Mouse (Mus musculus) midbrain, embryonic 12.5 days (tissue): ENCODE results near the gene Gm8281. TPM values are rescaled to one million over a fixed set of nuclear protein-coding genes. Genes with fewer than 3 reads are reported as not detected.
A peak's percentile ranks its signal among the peaks of the same experiment; 100 is the strongest.
"Not testable (repeated sequence)": the region's sequence is repeated elsewhere in the genome, so short reads cannot be mapped to it uniquely, and the experiment has no call there.

ENCODE experiments used
- ATAC-seq: fragments of 200-750 bp; cut with Nextera tagmentation; 2 replicates; pipeline ENCODE4 v1.8.0; 2017; ENCODE audit warnings: low read depth, moderate TSS enrichment, moderate library complexity; ENCODE audit not compliant: low FRiP score
- H3K27ac ChIP-seq: fragments of 300-500 bp; sonication (generic); replicated peaks from 2 replicates; pipeline ENCODE4 v1.5.1; 2016; ENCODE audit warnings: mild to moderate bottlenecking
- H3K27me3 ChIP-seq: fragments of 300-500 bp; sonication (generic); 2 replicates; pipeline ENCODE4 v1.6.1; 2016; ENCODE audit warnings: mild to moderate bottlenecking
- H3K36me3 ChIP-seq: fragments of 300-500 bp; sonication (generic); 2 replicates; pipeline ENCODE4 v1.6.1; 2016
- H3K4me1 ChIP-seq: fragments of 300-500 bp; sonication (generic); 2 replicates; pipeline ENCODE4 v1.6.1; 2016
- H3K4me2 ChIP-seq: fragments of 300-500 bp; sonication (generic); replicated peaks from 2 replicates; pipeline ENCODE4 v1.6.1; 2016; ENCODE audit warnings: mild to moderate bottlenecking, moderate library complexity
- H3K4me3 ChIP-seq: fragments of 300-500 bp; sonication (generic); 2 replicates; pipeline ENCODE4 v1.5.1; 2016; ENCODE audit warnings: mild to moderate bottlenecking
- H3K9ac ChIP-seq: fragments of 300-500 bp; sonication (generic); replicated peaks from 2 replicates; pipeline ENCODE4 v1.6.1; 2016; ENCODE audit warnings: mild to moderate bottlenecking, moderate library complexity
- H3K9me3 ChIP-seq: fragments of 300-500 bp; sonication (generic); 2 replicates; pipeline ENCODE4 v1.6.1; 2016; ENCODE audit warnings: mild to moderate bottlenecking
- WGBS: fragments of 180-500 bp; shearing (Covaris S2); methylation state at CpG from one replicate; pipeline ENCODE4 v1.1.7; 2016; 5-methylcytosine and 5-hydroxymethylcytosine counted together
- polyA plus RNA-seq: library from polyadenylated mRNA; unstranded; fragments of >200 nt; fragmentation: Nextera tagmentation; extraction: Ambion mirVana; gene quantifications from 2 replicates; pipeline ENCODE4 v1.2.1, GENCODE M21; 2016

Gene Gm8281
- polyA plus RNA-seq, result 3.0 and 3.5 TPM in 2 replicates

DNA sequence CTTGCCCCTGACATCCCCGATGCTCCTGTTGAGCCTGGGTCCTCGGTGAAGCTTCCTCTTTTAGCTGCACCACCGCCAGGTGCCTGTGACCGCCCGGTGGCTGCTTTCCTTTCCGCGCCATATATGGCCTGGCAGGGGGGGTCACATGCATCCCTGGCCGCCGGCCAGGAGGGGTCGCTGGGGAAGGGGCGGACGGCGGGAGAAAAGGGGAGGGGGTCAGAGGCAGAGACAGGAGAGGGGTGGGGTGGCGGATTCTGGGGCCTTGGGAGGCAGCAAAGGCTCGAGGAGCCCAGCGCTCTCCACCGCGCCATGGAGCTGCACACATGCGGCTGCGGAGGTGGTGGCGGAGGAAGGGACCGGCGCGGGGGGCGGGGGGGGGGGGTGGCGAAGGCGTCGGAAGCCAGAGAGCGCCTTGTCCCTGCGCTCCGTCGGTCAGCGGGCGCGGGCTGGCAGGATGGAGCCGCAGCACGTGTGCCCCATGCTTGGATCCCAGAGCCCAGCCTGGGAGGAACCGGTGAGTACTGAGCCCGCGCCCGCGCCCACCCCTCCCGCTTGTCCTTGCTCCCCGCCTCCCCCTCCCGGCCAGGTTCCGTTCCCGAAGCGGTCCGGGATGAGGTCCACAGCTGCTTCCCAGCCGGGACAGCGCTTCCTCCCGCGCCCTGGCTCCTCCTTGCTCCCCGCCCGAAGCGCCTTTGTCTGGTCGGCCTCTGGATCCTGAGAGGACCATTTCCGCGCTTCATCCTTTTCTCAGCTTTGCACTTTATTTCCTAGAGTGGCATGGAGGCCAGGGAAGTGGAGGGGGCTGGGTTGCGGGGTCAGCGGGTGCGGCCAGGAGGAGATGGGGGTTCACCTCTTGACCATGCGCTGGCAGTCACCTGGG lies at the start of gene Gm8281:
TSS of gene Gm8281 (plus strand) at position 430 of the 880 bp plus-strand sequence.
- WGBS, result 7% methylated on average over 21 of the region's 63 CpGs

DNA sequence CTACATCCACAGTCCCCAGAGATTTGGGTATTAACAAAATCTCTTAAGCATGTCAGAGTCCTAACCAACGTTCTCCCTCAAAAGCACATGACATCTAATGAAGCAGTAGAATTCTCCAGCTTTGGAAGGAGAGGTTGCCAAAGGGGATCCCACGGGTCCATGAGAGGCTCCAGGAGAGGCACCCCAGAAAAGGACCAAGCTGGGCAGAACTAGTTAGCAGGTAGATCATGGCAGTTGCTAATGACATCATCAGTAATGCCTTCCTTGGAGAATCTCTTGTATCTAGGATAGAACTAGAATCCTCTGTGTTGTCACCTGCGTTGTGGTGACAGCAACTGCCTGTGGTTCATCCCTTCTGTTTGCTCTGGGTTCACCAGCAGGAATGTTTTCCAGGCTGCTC lies 20.5 kb upstream of the Gm8281 start, which contains the start of gene 4930555G01Rik:
TSS of gene 4930555G01Rik (plus strand) at position 301 of the 400 bp plus-strand sequence.
- not testable (repeated sequence) for H3K4me3 ChIP-seq, H3K9ac ChIP-seq, H3K4me2 ChIP-seq, H3K9me3 ChIP-seq, H3K36me3 ChIP-seq, H3K27me3 ChIP-seq, ATAC-seq, H3K4me1 ChIP-seq, H3K27ac ChIP-seq
- no CpG with 5 or more reads among the region's 3 CpGs for whole genome bisulfite sequencing

More for the DNA sequence above, at the start of gene Gm8281:
- not testable (repeated sequence) for H3K4me1 ChIP-seq, H3K9me3 ChIP-seq, H3K27me3 ChIP-seq, H3K27ac ChIP-seq, H3K36me3 ChIP-seq, ATAC-seq
- Histone ChIP-seq H3K4me2 (peak within 1 kb of the TSS; percentile 57), H3K4me3 (peak within 1 kb of the TSS; percentile 52), H3K9ac (peak within 1 kb of the TSS; percentile 62)

DNA sequence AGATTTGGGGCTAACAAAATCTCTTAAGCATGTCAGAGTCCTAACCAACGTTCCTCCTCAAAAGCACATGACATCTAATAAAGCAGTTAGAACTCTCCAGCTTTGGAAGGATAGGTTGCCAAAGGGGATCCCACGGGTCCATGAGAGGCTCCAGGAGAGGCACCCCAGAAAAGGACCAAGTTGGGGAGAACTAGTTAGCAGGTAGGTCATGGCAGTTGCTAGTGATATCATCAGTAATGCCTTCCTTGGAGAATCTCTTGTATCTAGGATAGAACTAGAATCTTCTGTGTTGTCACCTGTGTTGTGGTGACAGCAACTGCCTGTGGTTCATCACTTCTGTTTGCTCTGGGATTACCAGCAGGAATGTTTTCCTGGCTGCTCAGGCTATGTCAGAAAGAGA lies 60.4 kb downstream of the Gm8281 start, which contains the start of gene Gm8279:
TSS of gene Gm8279 (plus strand) at position 301 of the 400 bp plus-strand sequence.
- H3K27ac ChIP-seq, H3K4me2 ChIP-seq, H3K36me3 ChIP-seq, ATAC-seq, H3K4me1 ChIP-seq, H3K9ac ChIP-seq, H3K9me3 ChIP-seq, H3K4me3 ChIP-seq, H3K27me3 ChIP-seq: not testable (repeated sequence)
- 68% methylated on average over 2 of the region's 2 CpGs for WGBS

Other genes starting within 250 kb of the Gm8281 start
- gene Gm3269, start 232.9 kb upstream of the Gm8281 start, polyA plus RNA-seq, result not detected in 2 replicates
- 0.60 and 1.9 TPM in 2 replicates for gene Gm3264, start 215.5 kb upstream of the Gm8281 start, polyA plus RNA-seq
- gene Gm3278, start 178.6 kb upstream of the Gm8281 start, polyA plus RNA-seq, result not detected in 2 replicates
- gene Gm8297, start 87.1 kb upstream of the Gm8281 start, polyA plus RNA-seq, result not detected in 2 replicates
- gene Gm3298, start 55.1 kb upstream of the Gm8281 start, polyA plus RNA-seq, result not detected in 2 replicates
- not detected in 2 replicates for gene 4930555G01Rik, start 20.4 kb upstream of the Gm8281 start, polyA plus RNA-seq
- gene Gm8279, start 60.5 kb downstream of the Gm8281 start, polyA plus RNA-seq, result not detected in 2 replicates
- gene Gm3317, start 93.5 kb downstream of the Gm8281 start, polyA plus RNA-seq, result not detected in 2 replicates
- gene Gm8271, start 114.8 kb downstream of the Gm8281 start, polyA plus RNA-seq, result not detected in 2 replicates
- gene Gm3526, start 189.5 kb downstream of the Gm8281 start, polyA plus RNA-seq, result not detected in 2 replicates